Mouse (Mus musculus): Measurements from ENCODE around the gene Tube1.

- no peak for TF ChIP-seq CTCF (IDR thresholded peaks at IDR 0.05; ENCODE audit: insufficient read depth, low read length)
- TF ChIP-seq POLR2A (IDR thresholded peaks at IDR 0.05; ENCODE audit: borderline replicate concordance, extremely low read depth, low read depth, low read length) = no peak
Measured at GRCm38 (mm10) chr10:39109489-39109874, 24.3 kb upstream of the Tube1 start.
